Mouse (Mus musculus): Measurements from ENCODE around the gene 1700025C18Rik. TPM values are rescaled to one million over a fixed set of nuclear protein-coding genes. Genes with fewer than 3 reads are reported as not detected.

The 1700025C18Rik gene
- polyA plus RNA-seq, 1 experiment from 2014 or later = not detected

- Histone ChIP-seq H3K9me3 (ENCODE audit: low read length) (no peaks in the 10 kb centered on the region), H3K4me3 (ENCODE audit: low read length) (no peak overlapping the region), H3K27me3 (ENCODE audit: insufficient read depth, low read length) (peaks cover 69% of the 10 kb centered on the region), H3K4me2 (replicated peaks; ENCODE audit: low read depth, low read length) (no peak overlapping the region), H3K27ac (ENCODE audit: low read length) (no peak overlapping the region), H3K36me3 (ENCODE audit: insufficient read depth, low read length) (no peaks in the 10 kb centered on the region), H3K4me1 (ENCODE audit: insufficient read depth, low read length) (0 out of 2 replicates have a peak, but pooled peaks cover 10% of the 10 kb centered on the region), H3K9ac (replicated peaks; ENCODE audit: low read length) (no peak overlapping the region)
- ATAC-seq (ENCODE audit: low FRiP score, low TSS enrichment) = peak; percentile 49
- WGBS = 15% methylated on average over 18 of the region's 18 CpGs
Measured at GRCm38 (mm10) chr2:165106585-165106984, 16.0 kb upstream of the 1700025C18Rik start.

DNA sequence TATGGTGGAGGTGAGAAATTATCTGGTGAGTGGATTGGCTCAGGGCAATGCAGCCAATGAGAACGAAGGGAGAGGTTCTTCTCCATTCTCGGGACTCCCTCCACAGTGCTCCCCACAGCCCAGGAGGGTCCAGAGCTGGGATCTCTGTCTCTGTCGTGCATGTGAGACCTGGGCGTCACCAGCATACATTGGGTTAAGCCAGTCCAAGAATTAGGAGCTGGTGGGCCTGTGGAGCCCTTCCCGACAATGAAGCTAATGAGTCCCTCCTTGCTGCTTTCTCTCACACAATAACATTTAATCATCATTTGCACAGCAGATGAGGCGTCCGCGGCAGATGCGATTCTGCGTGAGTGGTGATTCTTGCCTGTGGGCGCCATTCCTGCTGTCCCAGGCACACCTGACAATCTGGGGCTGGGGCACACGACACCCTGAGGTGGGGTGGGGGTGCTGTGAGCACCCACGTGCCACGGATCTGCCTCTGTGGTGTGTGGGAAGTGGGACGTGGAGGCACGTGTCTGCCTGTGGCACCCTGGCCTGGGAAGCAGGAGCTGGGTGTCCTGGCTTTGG is 15.0 kb upstream of the 1700025C18Rik start:
- ATAC-seq (ENCODE audit: low FRiP score, low TSS enrichment) = no peak
- H3K36me3 ChIP-seq (ENCODE audit: insufficient read depth, low read length) = no peaks in the 10 kb centered on the region
- H3K4me3 ChIP-seq (ENCODE audit: low read length) = no peak overlapping the region
- no peak overlapping the region for H3K9ac ChIP-seq (replicated peaks; ENCODE audit: low read length)
- 69% methylated on average over 16 of the region's 16 CpGs for WGBS
- peaks cover 62% of the 10 kb centered on the region for H3K27me3 ChIP-seq (ENCODE audit: insufficient read depth, low read length)
- H3K27ac ChIP-seq (ENCODE audit: low read length) = no peak overlapping the region
- 0 out of 2 replicates have a peak, but pooled peaks cover 10% of the 10 kb centered on the region for H3K4me1 ChIP-seq (ENCODE audit: insufficient read depth, low read length)
- no peaks in the 10 kb centered on the region for H3K9me3 ChIP-seq (ENCODE audit: low read length)
- H3K4me2 ChIP-seq (replicated peaks; ENCODE audit: low read depth, low read length) = no peak overlapping the region

GRCm38 (mm10) chr2:165102920-165103319 is 12.4 kb upstream of the 1700025C18Rik start:
- Histone ChIP-seq H3K36me3 (ENCODE audit: insufficient read depth, low read length) (no peaks in the 10 kb centered on the region), H3K27ac (ENCODE audit: low read length) (no peak overlapping the region), H3K4me3 (ENCODE audit: low read length) (no peak overlapping the region), H3K9me3 (ENCODE audit: low read length) (no peaks in the 10 kb centered on the region), H3K9ac (replicated peaks; ENCODE audit: low read length) (no peak overlapping the region), H3K4me1 (ENCODE audit: insufficient read depth, low read length) (0 out of 2 replicates have a peak, but pooled peaks cover 9% of the 10 kb centered on the region), H3K27me3 (ENCODE audit: insufficient read depth, low read length) (peaks cover 46% of the 10 kb centered on the region), H3K4me2 (replicated peaks; ENCODE audit: low read depth, low read length) (no peak overlapping the region)
- no peak for ATAC-seq (ENCODE audit: low FRiP score, low TSS enrichment)
- WGBS = 67% methylated on average over 3 of the region's 3 CpGs

GRCm38 (mm10) chr2:165100749-165101148 is 10.2 kb upstream of the 1700025C18Rik start:
- no peak overlapping the region for H3K4me2 ChIP-seq (replicated peaks; ENCODE audit: low read depth, low read length)
- peaks cover 50% of the 10 kb centered on the region for H3K27me3 ChIP-seq (ENCODE audit: insufficient read depth, low read length)
- ATAC-seq (ENCODE audit: low FRiP score, low TSS enrichment) = no peak

DNA sequence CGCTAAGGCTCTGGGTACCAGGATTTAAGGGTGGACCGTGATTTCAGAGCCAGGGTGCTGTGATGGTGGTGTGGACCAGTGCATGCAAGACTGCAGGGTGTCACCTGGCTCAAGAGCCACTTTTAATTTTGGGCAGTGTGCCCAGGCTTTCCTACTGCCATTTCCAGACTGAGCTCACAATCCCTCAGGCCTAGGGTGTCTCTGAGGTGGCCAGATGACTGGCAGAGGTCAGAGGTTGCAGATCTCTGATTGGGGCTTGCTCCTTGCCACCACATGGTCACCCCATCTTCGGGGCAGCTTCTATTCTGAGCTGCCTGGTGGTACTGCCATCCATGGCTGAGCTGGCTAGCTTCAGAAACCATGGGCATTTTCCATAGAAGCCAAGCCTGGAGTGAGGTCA is 8.3 kb upstream of the 1700025C18Rik start:
- Histone ChIP-seq H3K9ac (replicated peaks; ENCODE audit: low read length) (no peak overlapping the region), H3K36me3 (ENCODE audit: insufficient read depth, low read length) (no peaks in the 10 kb centered on the region), H3K27me3 (ENCODE audit: insufficient read depth, low read length) (peaks cover 39% of the 10 kb centered on the region), H3K9me3 (ENCODE audit: low read length) (no peaks in the 10 kb centered on the region), H3K4me1 (ENCODE audit: insufficient read depth, low read length) (no peaks in the 10 kb centered on the region), H3K4me2 (replicated peaks; ENCODE audit: low read depth, low read length) (no peak overlapping the region), H3K27ac (ENCODE audit: low read length) (no peak overlapping the region), H3K4me3 (ENCODE audit: low read length) (no peak overlapping the region)
- 84% methylated on average over 3 of the region's 3 CpGs for WGBS
- no peak for ATAC-seq (ENCODE audit: low FRiP score, low TSS enrichment)

More at GRCm38 (mm10) chr2:165100749-165101148, 10.2 kb upstream of the 1700025C18Rik start:
- no peaks in the 10 kb centered on the region for H3K36me3 ChIP-seq (ENCODE audit: insufficient read depth, low read length)
- H3K9ac ChIP-seq (replicated peaks; ENCODE audit: low read length) = no peak overlapping the region
- no peaks in the 10 kb centered on the region for H3K9me3 ChIP-seq (ENCODE audit: low read length)
- no peak overlapping the region for H3K27ac ChIP-seq (ENCODE audit: low read length)
- 8% methylated on average over 6 of the region's 6 CpGs for WGBS
- no peaks in the 10 kb centered on the region for H3K4me1 ChIP-seq (ENCODE audit: insufficient read depth, low read length)
- no peak overlapping the region for H3K4me3 ChIP-seq (ENCODE audit: low read length)

DNA sequence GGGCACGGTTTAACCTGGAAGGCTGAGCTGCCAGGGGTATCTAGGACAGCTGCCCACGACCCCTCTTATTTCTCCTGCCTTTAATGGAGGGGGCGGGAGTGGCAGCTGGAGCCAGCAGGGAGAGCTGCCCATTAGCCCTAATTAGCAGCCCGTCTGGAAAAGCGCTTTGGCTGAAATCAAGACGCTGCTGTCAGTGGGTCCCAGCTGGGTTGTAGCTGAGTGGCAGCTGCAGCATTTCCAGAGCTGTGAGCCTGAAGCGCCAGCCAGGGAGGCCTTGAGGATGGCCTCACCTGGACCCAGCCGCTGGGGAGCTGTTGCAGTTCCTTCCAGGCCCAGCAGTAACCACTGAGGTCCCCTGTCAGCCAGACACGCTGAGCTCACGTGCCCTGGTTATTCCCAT is 5.8 kb upstream of the 1700025C18Rik start:
- Histone ChIP-seq H3K4me3 (ENCODE audit: low read length) (no peak overlapping the region), H3K27ac (ENCODE audit: low read length) (no peak overlapping the region), H3K9ac (replicated peaks; ENCODE audit: low read length) (no peak overlapping the region), H3K4me2 (replicated peaks; ENCODE audit: low read depth, low read length) (no peak overlapping the region), H3K36me3 (ENCODE audit: insufficient read depth, low read length) (no peaks in the 10 kb centered on the region), H3K4me1 (ENCODE audit: insufficient read depth, low read length) (no peaks in the 10 kb centered on the region), H3K27me3 (ENCODE audit: insufficient read depth, low read length) (peaks cover 36% of the 10 kb centered on the region), H3K9me3 (ENCODE audit: low read length) (no peaks in the 10 kb centered on the region)
- 19% methylated on average over 10 of the region's 10 CpGs for WGBS
- ATAC-seq (ENCODE audit: low FRiP score, low TSS enrichment) = no peak

DNA sequence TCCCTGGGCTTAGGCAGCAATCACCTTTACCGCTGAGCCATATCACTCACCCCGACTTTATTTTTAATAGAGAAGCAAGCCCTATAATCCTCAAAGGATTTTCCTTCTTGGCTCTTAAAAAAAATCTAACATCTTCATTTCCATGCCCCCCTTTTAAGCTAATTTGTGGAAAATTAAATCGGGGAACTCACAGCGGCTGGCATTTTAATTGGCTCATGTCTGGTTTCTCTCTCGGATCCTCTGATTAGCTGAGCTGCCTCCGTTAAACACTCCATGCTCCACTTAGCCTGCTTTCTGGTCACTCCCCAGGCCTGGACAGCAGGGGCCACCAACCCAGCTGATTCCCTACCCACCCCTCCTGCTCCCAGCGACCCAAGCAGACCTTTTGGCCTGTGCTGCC is 1.8 kb upstream of the 1700025C18Rik start:
- Histone ChIP-seq H3K9ac (replicated peaks; ENCODE audit: low read length) (no peak overlapping the region), H3K4me1 (ENCODE audit: insufficient read depth, low read length) (no peaks in the 10 kb centered on the region), H3K27ac (ENCODE audit: low read length) (no peak overlapping the region), H3K4me2 (replicated peaks; ENCODE audit: low read depth, low read length) (no peak overlapping the region), H3K9me3 (ENCODE audit: low read length) (no peaks in the 10 kb centered on the region), H3K4me3 (ENCODE audit: low read length) (no peak overlapping the region), H3K36me3 (ENCODE audit: insufficient read depth, low read length) (no peaks in the 10 kb centered on the region), H3K27me3 (ENCODE audit: insufficient read depth, low read length) (peaks cover 18% of the 10 kb centered on the region)
- 76% methylated on average over 7 of the region's 7 CpGs for WGBS
- no peak for ATAC-seq (ENCODE audit: low FRiP score, low TSS enrichment)

DNA sequence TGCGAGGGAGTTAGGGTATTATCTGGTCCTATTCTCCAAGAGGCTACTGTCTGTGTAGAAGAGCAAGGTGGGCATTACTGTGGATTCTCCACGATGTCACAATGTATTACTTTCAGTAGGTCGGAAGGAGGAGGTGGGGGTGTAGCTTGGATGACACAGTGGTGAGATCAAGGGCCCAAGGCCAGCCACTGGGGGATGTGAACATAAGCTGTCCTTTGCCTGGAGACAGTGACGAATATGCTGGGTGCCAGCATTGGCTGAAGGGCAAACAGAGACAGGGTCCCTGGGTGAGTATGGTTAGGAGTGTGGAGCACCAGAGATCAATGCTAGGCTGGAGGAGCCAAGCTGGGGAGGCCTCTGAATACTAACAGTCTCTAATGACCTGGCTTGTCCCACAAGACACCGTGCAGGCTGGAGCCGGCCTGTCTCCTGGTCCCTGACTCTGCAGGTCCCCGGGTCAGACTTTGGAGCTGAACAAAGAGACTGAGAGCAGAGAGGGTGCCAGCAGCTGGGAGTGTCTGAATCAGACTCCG is 949 bp upstream of the 1700025C18Rik start:
- Histone ChIP-seq H3K9ac (replicated peaks; ENCODE audit: low read length) (no peak overlapping the region), H3K4me2 (replicated peaks; ENCODE audit: low read depth, low read length) (no peak overlapping the region), H3K27ac (ENCODE audit: low read length) (no peak overlapping the region), H3K36me3 (ENCODE audit: insufficient read depth, low read length) (no peaks in the 10 kb centered on the region), H3K4me1 (ENCODE audit: insufficient read depth, low read length) (no peaks in the 10 kb centered on the region), H3K27me3 (ENCODE audit: insufficient read depth, low read length) (peaks cover 12% of the 10 kb centered on the region), H3K4me3 (ENCODE audit: low read length) (no peak overlapping the region), H3K9me3 (ENCODE audit: low read length) (no peaks in the 10 kb centered on the region)
- ATAC-seq (ENCODE audit: low FRiP score, low TSS enrichment) = no peak
- 61% methylated on average over 8 of the region's 8 CpGs for WGBS

GRCm38 (mm10) chr2:165089470-165089869 is 1.1 kb downstream of the 1700025C18Rik start:
- no peak overlapping the region for H3K4me2 ChIP-seq (replicated peaks; ENCODE audit: low read depth, low read length)
- 30% methylated on average over 14 of the region's 14 CpGs for WGBS
- H3K9ac ChIP-seq (replicated peaks; ENCODE audit: low read length) = no peak overlapping the region
- no peaks in the 10 kb centered on the region for H3K4me1 ChIP-seq (ENCODE audit: insufficient read depth, low read length)
- no peaks in the 10 kb centered on the region for H3K36me3 ChIP-seq (ENCODE audit: insufficient read depth, low read length)
- ATAC-seq (ENCODE audit: low FRiP score, low TSS enrichment) = no peak
- 0 out of 2 replicates have a peak, but pooled peaks cover 3% of the 10 kb centered on the region for H3K27me3 ChIP-seq (ENCODE audit: insufficient read depth, low read length)
- H3K4me3 ChIP-seq (ENCODE audit: low read length) = no peak overlapping the region
- no peaks in the 10 kb centered on the region for H3K9me3 ChIP-seq (ENCODE audit: low read length)
- H3K27ac ChIP-seq (ENCODE audit: low read length) = no peak overlapping the region

DNA sequence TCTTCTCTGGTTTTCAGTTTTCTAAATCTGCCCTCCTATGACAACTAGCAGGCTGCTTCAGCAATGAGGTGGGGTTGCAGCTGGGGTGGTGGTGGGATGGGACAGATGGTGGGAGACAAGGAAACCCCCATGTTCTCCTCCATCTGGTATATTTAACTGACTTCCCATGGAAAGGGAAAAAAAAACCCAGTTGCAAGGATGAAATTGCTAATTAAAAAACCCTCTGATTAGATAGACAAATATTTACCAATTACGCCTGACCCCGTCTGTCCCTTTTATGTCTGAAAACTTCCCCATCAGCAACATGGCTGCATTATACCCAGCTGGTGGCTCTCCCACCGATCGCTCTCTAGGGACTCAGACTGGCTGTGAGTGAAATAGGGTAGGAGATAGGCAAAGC is 3.9 kb downstream of the 1700025C18Rik start:
- Histone ChIP-seq H3K4me1 (ENCODE audit: insufficient read depth, low read length) (no peaks in the 10 kb centered on the region), H3K36me3 (ENCODE audit: insufficient read depth, low read length) (no peaks in the 10 kb centered on the region), H3K27me3 (ENCODE audit: insufficient read depth, low read length) (0 out of 2 replicates have a peak, but pooled peaks cover 9% of the 10 kb centered on the region), H3K27ac (ENCODE audit: low read length) (no peak overlapping the region), H3K9ac (replicated peaks; ENCODE audit: low read length) (no peak overlapping the region), H3K4me2 (replicated peaks; ENCODE audit: low read depth, low read length) (no peak overlapping the region), H3K4me3 (ENCODE audit: low read length) (no peak overlapping the region), H3K9me3 (ENCODE audit: low read length) (no peaks in the 10 kb centered on the region)
- ATAC-seq (ENCODE audit: low FRiP score, low TSS enrichment) = no peak
- WGBS = 91% methylated on average over 4 of the region's 4 CpGs
